Mouse (Mus musculus): ENCODE measurements around the gene Kbtbd12. TPM values are rescaled to one million over a fixed set of nuclear protein-coding genes. Genes with fewer than 3 reads are reported as not detected.

Kbtbd12 gene
- polyA plus RNA-seq, 1 experiment from 2014 or later: 0.88 TPM

- Histone ChIP-seq H3K4me2 (no peak overlapping the region), H3K27ac (replicated peaks) (no peak overlapping the region), H3K9ac (no peak overlapping the region), H3K9me3 (no peaks in the 10 kb centered on the region), H3K27me3 (no peaks in the 10 kb centered on the region), H3K4me3 (no peak overlapping the region), H3K4me1 (replicated peaks) (peaks cover 17% of the 10 kb centered on the region), H3K36me3 (peaks cover 65% of the 10 kb centered on the region)
- no peak for ATAC-seq (ENCODE audit: low FRiP score, low read depth)
- 97% methylated on average over 8 of the region's 8 CpGs for WGBS
Observed at GRCm38 (mm10) chr6:88513984-88514383, 123.8 kb downstream of the Kbtbd12 start.

- H3K9me3 ChIP-seq: no peaks in the 10 kb centered on the region
- no peak overlapping the region for H3K9ac ChIP-seq
- no peak for ATAC-seq (ENCODE audit: low FRiP score, low read depth)
- peaks cover 59% of the 10 kb centered on the region for H3K36me3 ChIP-seq
- WGBS: 91% methylated on average over 4 of the region's 4 CpGs
- H3K4me1 ChIP-seq (replicated peaks): peaks cover 9% of the 10 kb centered on the region
- no peak overlapping the region for H3K4me2 ChIP-seq
- H3K4me3 ChIP-seq: no peak overlapping the region
- H3K27me3 ChIP-seq: no peaks in the 10 kb centered on the region
- no peak overlapping the region for H3K27ac ChIP-seq (replicated peaks)
Observed at GRCm38 (mm10) chr6:88503044-88503443, 134.7 kb downstream of the Kbtbd12 start.

GRCm38 (mm10) chr6:88502030-88502970 lies 135.4 kb downstream of the Kbtbd12 start:
- Histone ChIP-seq H3K27ac (replicated peaks) (no peak overlapping the region), H3K27me3 (no peaks in the 10 kb centered on the region), H3K9me3 (no peaks in the 10 kb centered on the region), H3K9ac (no peak overlapping the region), H3K4me1 (replicated peaks) (peaks cover 9% of the 10 kb centered on the region), H3K36me3 (peaks cover 59% of the 10 kb centered on the region), H3K4me3 (no peak overlapping the region), H3K4me2 (no peak overlapping the region)
- 83% methylated on average over 13 of the region's 13 CpGs for WGBS
- no peak for ATAC-seq (ENCODE audit: low FRiP score, low read depth)

- H3K27me3 ChIP-seq: no peaks in the 10 kb centered on the region
Observed at GRCm38 (mm10) chr6:88500405-88500767, 137.4 kb downstream of the Kbtbd12 start.

GRCm38 (mm10) chr6:88499481-88500404 lies 138.0 kb downstream of the Kbtbd12 start:
- H3K4me3 ChIP-seq: peak overlapping the region; percentile 44
- H3K4me2 ChIP-seq: peak overlapping the region; percentile 91
- H3K27ac ChIP-seq (replicated peaks): peak overlapping the region; percentile 77
- peak; percentile 89 for ATAC-seq (ENCODE audit: low FRiP score, low read depth)
- peaks cover 9% of the 10 kb centered on the region for H3K4me1 ChIP-seq (replicated peaks)
- H3K36me3 ChIP-seq: peaks cover 42% of the 10 kb centered on the region
- WGBS: 2% methylated on average over 76 of the region's 76 CpGs
- H3K27me3 ChIP-seq: no peaks in the 10 kb centered on the region
- no peaks in the 10 kb centered on the region for H3K9me3 ChIP-seq
- H3K9ac ChIP-seq: peak overlapping the region; percentile 70

More at GRCm38 (mm10) chr6:88500405-88500767, 137.4 kb downstream of the Kbtbd12 start:
- WGBS: 7% methylated on average over 3 of the region's 3 CpGs
- Histone ChIP-seq H3K4me1 (replicated peaks) (peaks cover 9% of the 10 kb centered on the region), H3K4me2 (peak overlapping the region; percentile 91), H3K4me3 (peak overlapping the region; percentile 44), H3K27ac (replicated peaks) (peak overlapping the region; percentile 77), H3K9me3 (no peaks in the 10 kb centered on the region), H3K36me3 (peaks cover 47% of the 10 kb centered on the region), H3K9ac (no peak overlapping the region)
- no peak for ATAC-seq (ENCODE audit: low FRiP score, low read depth)

Other genes with a start within 250 kb of the Kbtbd12 start
- gene Eefsec, start 191.4 kb downstream of the Kbtbd12 start, polyA plus RNA-seq (2015; fragmentation: Nextera tagmentation; extraction: Ambion mirVana): 26.6 and 30.2 TPM in 2 replicates
- 94.9 and 98.7 TPM in 2 replicates for gene Ruvbl1, start 172.5 kb downstream of the Kbtbd12 start, polyA plus RNA-seq (2015; fragmentation: Nextera tagmentation; extraction: Ambion mirVana)
- gene Sec61a1, start 119.0 kb downstream of the Kbtbd12 start, polyA plus RNA-seq (2015; fragmentation: Nextera tagmentation; extraction: Ambion mirVana): 154 and 160 TPM in 2 replicates
- 54.3 and 59.0 TPM in 2 replicates for gene Mgll, start 86.5 kb upstream of the Kbtbd12 start, polyA plus RNA-seq (2015; fragmentation: Nextera tagmentation; extraction: Ambion mirVana)
- gene Abtb1, start 204.0 kb upstream of the Kbtbd12 start, polyA plus RNA-seq (2015; fragmentation: Nextera tagmentation; extraction: Ambion mirVana): 38.2 and 40.3 TPM in 2 replicates
- gene Podxl2, start 237.1 kb upstream of the Kbtbd12 start, polyA plus RNA-seq (2015; fragmentation: Nextera tagmentation; extraction: Ambion mirVana): 584 and 747 TPM in 2 replicates

Data from hindbrain, embryonic 15.5 days (tissue).